Mouse (Mus musculus) skeletal muscle tissue, adult 2 months (tissue): ENCODE measurements around the gene Tat.
A peak's percentile ranks its signal among the peaks of the same experiment; 100 is the strongest.
"Not testable (repeated sequence)": the region's sequence is repeated elsewhere in the genome, so short reads cannot be mapped to it uniquely, and the experiment has no call there.

Experiments used
- DNase-seq: peaks from one replicate; pipeline ENCODE4 v3.0.0-alpha.2; 2012; ENCODE audit warnings: low read depth, low spot score

Gene Tat

GRCm38 (mm10) chr8:109982386-109983105 lies 7.7 kb upstream of the Tat start:
- no peak for DNase-seq

- DNase-seq: no peak
These were observed 6.3 kb upstream of the Tat start for GRCm38 (mm10) chr8:109983944-109984343.

- no peak for DNase-seq
These were observed 3.9 kb upstream of the Tat start for GRCm38 (mm10) chr8:109986384-109986783.

GRCm38 (mm10) chr8:109987776-109988175 lies 2.5 kb upstream of the Tat start:
- DNase-seq: no peak

GRCm38 (mm10) chr8:109989151-109989550 lies 1.1 kb upstream of the Tat start:
- DNase-seq: no peak

GRCm38 (mm10) chr8:109992166-109992565 lies 1.9 kb downstream of the Tat start:
- no peak for DNase-seq

- no peak for DNase-seq
These were observed 2.7 kb downstream of the Tat start for GRCm38 (mm10) chr8:109992951-109993350.

- DNase-seq: no peak
These were observed 7.1 kb downstream of the Tat start for GRCm38 (mm10) chr8:109997381-109997780.

GRCm38 (mm10) chr8:109998066-109998465 lies 7.8 kb downstream of the Tat start:
- no peak for DNase-seq

GRCm38 (mm10) chr8:109999974-110000373 lies 9.7 kb downstream of the Tat start:
- no peak for DNase-seq

GRCm38 (mm10) chr8:110002953-110003352 lies 12.7 kb downstream of the Tat start:
- DNase-seq: no peak

GRCm38 (mm10) chr8:110004300-110004699 lies 14.1 kb downstream of the Tat start:
- no peak for DNase-seq

GRCm38 (mm10) chr8:110006312-110007023 lies 16.2 kb downstream of the Tat start:
- DNase-seq: no peak

GRCm38 (mm10) chr8:110008228-110008994 lies 18.2 kb downstream of the Tat start:
- no peak for DNase-seq

- DNase-seq: no peak
These were observed 18.8 kb downstream of the Tat start for GRCm38 (mm10) chr8:110008995-110009446.

- DNase-seq: peak; percentile 21
These were observed 20.6 kb downstream of the Tat start for GRCm38 (mm10) chr8:110010868-110011267.

- DNase-seq: no peak
These were observed 31.8 kb downstream of the Tat start for GRCm38 (mm10) chr8:110022081-110022480.

GRCm38 (mm10) chr8:110022768-110023344 lies 32.6 kb downstream of the Tat start:
- no peak for DNase-seq

GRCm38 (mm10) chr8:110033771-110034170 lies 43.5 kb downstream of the Tat start:
- not testable (repeated sequence) for DNase-seq

- no peak for DNase-seq
These were observed 44.1 kb downstream of the Tat start for GRCm38 (mm10) chr8:110034331-110034730.

- no peak for DNase-seq
These were observed 45.9 kb downstream of the Tat start for GRCm38 (mm10) chr8:110036156-110036555.

- no peak for DNase-seq
These were observed 49.0 kb downstream of the Tat start for GRCm38 (mm10) chr8:110039216-110039615.
